Mouse (Mus musculus): ENCODE results near the gene Gm20532.

- no peak for TF ChIP-seq POLR2A (IDR thresholded peaks at IDR 0.05; ENCODE audit: borderline replicate concordance, extremely low read depth, insufficient read depth, insufficient read length, poor library complexity, severe bottlenecking)
- no peak for TF ChIP-seq CTCF (IDR thresholded peaks at IDR 0.05; ENCODE audit: borderline replicate concordance, extremely low read depth, insufficient read depth, insufficient read length)
Measured at GRCm38 (mm10) chr2:26588573-26588972, 2.1 kb downstream of the Gm20532 start.

All from brain, embryonic 14.5 days (tissue).